Mouse (Mus musculus): Measurements from ENCODE around the gene Espn.
A peak's percentile ranks its signal among the peaks of the same experiment; 100 is the strongest.

Gene Espn

GRCm38 (mm10) chr4:152151966-152152544, at the start of gene Espn:
Gene Espn, minus strand, starts transcription at chr4:152152371.
- no peak for DNase-seq

- DNase-seq: no peak
Measured at GRCm38 (mm10) chr4:152201492-152201891, 49.3 kb upstream of the Espn start.

DNA sequence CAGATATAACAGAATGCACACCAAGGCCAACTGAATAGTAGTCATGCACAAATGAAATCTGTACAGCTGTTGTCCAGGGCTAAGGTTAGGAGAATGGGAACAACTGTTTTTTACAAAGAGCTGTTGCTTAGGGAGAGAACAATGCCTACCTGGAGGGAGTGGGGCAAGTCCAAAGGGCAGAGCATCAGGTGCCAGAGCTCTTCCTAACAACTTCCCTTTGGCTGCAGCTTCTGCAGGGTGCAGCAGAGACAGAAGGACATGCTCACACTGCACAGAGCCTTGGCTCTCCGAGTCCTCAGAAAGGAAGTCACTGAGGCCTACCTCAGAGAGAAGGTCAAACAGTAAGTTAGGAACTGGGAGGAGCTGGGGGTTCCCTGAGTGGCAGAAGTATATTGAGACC, 47.4 kb upstream of the Espn start:
- DNase-seq: no peak

DNA sequence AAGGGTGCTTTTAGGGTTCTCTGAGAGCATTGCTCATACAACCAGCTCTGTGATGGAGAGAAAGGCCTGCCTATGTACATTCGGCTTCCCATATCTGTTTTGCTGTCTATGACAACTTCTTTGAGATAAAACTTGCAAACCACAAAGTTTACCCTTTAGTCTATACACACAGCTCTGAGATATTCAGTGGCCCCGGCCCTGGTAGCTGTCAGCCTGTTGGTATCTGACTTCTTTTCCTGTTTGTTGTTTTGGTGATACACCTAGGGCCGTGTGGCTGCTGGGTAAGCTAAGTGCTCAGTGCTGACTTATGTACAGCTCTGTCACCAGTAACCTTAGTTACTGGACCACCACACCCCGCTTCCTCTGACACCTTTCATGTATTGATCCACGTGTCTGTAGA, 45.4 kb upstream of the Espn start:
- no peak for DNase-seq

GRCm38 (mm10) chr4:152196276-152196675, 44.1 kb upstream of the Espn start:
- DNase-seq: no peak

GRCm38 (mm10) chr4:152194476-152195175, 42.5 kb upstream of the Espn start:
- DNase-seq: peak; percentile 65 to 75

- no peak for DNase-seq
Measured at GRCm38 (mm10) chr4:152192569-152192968, 40.4 kb upstream of the Espn start.

GRCm38 (mm10) chr4:152190701-152191100, 38.5 kb upstream of the Espn start:
- DNase-seq: no peak

DNA sequence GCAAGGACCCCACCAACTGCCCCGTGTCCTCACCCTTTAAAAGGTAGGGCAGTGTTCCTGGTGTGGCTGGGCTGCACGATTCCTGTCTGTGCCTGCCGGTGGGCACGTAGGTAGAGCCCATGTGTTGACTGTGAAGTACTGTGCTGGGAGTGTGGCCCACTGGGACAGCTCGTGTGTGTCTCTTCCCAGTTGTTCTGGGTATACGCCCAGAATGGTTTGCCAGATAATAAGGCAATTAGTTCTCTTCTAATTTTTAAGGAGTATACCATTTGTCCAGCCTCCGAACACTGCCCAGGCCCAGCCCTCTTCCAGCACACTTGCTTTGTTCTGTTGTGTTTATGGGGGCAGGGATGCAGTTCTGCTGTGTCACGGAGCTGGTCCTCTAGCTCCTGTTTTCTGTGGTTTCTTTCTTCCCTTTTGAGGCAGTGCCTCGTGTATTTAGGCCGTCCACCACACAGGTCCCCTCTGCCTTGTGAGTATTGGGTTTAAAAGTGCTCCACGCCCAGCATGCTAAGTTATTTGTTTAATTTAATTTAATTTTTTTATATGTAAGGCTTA, 38.0 kb upstream of the Espn start:
- DNase-seq: no peak

DNA sequence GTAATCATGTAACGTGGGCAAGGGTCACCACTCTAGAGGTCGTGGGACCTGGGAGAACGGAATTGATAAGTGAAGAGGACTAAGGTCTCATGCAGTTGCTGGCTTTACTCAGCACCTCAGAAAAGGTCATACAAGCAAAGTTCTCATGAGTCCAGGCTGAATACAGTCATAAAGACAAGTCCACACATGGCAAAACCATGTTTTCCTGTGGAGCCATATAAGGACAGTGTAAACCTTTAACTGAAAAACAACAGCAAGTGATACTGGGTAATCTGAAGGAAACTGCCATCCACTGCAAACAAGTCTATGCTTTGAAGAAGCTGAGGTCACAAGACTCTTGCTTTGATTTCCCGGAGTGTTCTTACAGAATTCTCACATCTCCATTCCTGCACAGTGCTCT, 37.5 kb upstream of the Espn start:
- DNase-seq: no peak

- DNase-seq: no peak
Measured at GRCm38 (mm10) chr4:152189071-152189470, 36.9 kb upstream of the Espn start.

DNA sequence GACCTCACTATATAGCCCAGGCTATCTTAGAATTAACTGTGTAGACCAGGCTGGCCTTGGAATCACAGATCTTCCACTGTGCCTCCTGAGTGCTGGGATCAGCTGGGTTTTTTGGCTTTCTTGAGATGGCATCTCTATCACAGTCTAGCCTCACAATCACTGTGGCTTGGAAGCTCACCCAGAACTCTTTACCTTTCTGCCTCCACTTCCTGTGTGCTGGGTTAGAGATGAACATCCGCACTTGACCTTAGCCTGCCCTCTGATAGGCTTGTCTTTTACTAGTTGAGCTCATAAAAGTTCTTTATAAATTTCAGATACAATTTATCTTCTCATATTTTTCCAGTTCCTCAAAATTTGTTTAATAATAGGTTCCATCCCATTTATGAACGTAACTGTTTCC, 36.5 kb upstream of the Espn start:
- no peak for DNase-seq

DNA sequence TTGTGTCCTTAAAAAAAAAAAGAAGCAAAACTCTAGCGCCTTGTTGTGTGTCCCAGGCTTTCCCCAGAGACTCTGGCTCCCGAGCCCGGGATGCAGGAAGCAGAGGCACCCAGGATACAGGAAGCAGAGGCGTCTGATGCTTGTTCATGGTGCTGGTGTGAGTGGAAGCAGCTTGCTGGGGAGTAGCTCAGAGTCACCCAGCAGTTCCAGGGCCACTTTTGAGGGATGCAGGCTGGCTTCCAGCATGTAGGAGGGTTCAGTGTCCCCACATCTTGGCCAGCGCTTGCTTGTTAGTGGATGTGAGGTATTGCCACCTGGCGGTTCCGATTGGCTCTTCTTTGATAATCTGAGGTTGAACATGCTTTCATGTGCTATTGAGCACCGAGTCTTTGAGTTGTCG, 35.0 kb upstream of the Espn start:
- peak in 1 of 2 experiments; percentile 5 for DNase-seq

- peak in 1 of 2 experiments; percentile 19 for DNase-seq
Measured at GRCm38 (mm10) chr4:152186205-152187082, 34.3 kb upstream of the Espn start.

DNA sequence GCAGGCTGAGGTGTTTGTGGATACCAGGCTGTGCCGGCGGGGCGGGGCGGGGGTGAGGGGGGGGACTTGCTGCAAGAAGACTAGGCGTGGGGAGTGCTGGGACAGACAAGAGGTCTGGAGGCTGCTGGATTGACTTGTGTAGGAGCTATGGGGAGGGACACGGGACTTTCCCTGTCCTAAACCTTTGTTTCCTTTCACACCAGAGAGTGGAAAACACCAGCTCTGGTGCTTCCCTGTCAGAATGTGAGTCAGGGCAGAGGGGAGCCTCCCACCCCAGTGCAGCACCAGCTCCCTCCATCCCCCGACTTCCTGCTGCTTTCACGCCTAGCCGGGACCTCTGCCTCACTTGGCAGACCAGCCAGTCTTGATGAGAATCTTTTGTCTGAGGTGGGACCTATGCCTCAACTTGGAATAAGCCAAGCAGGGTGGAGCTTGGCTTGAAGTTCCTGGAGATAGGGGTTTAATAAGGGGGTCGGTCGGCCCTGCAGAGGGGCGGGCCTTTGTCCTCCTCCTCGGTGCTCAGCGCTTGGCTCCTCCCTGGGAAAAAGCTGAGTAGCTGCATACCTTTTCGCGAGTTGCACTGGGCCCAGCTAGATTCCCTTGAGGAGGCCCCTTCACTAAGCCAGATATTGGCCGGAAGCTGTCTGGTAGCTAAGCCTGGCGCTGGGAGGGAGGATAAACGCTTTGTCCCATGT, 33.5 kb upstream of the Espn start:
- DNase-seq: peak in 1 of 2 experiments; percentile 10

DNA sequence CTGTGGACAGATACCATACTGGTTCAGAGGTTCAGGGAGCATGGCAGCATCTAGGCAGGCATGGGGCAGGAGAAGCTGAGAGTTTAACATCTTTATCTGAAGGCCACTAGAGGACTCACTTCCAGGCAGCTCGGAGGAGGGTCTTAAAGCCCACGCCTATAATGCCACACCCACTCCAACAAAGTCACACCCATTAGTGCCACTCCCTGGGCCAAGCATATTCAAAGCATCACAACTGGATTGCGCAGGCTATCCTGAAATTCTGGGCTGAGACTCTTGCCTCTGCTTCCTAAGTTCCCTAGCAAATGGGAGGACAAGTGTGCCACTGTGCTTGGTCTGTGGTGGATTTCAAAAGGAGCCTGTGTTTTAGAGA, 33.0 kb upstream of the Espn start:
- peak in 1 of 2 experiments; percentile 11 for DNase-seq

GRCm38 (mm10) chr4:152184353-152185035, 32.3 kb upstream of the Espn start:
- peak; percentile 72 to 78 for DNase-seq

GRCm38 (mm10) chr4:152182205-152182604, 30.0 kb upstream of the Espn start:
- peak in 1 of 2 experiments; percentile 19 for DNase-seq

DNA sequence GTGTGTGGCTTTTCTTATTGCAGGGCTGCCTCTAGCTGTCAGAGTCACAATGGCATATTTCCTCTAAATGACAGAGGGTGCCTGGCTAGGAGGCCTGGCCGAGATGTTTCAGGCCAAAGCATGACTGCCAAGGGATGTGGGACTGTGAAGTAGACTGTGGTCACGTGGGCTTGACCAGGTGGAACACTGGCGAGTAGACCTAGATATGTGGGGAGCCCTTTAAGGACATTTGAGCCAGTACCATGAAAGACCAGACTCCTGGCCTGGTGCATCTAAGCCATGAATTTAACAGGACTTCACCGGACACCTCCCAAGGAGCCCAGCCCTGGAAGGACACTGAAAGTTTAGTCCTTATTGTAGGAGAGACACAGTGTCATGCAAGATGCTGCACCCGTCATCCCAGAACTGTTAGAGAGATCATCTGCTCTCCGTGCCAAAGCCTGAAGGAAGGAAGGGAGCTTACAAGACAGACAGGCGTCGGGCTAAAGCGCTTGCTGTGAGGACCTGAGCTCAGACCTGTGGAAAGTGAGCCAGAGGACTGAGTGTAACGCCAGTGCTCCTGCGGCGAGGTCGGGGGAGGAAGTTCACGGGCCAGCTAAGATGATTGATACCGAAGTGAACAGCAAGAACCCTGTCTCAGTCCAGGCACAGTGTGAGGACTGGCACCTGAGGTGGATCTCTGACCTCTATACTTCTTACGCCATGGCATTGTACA, 27.9 kb upstream of the Espn start:
- DNase-seq: peak; percentile 81 to 87

DNA sequence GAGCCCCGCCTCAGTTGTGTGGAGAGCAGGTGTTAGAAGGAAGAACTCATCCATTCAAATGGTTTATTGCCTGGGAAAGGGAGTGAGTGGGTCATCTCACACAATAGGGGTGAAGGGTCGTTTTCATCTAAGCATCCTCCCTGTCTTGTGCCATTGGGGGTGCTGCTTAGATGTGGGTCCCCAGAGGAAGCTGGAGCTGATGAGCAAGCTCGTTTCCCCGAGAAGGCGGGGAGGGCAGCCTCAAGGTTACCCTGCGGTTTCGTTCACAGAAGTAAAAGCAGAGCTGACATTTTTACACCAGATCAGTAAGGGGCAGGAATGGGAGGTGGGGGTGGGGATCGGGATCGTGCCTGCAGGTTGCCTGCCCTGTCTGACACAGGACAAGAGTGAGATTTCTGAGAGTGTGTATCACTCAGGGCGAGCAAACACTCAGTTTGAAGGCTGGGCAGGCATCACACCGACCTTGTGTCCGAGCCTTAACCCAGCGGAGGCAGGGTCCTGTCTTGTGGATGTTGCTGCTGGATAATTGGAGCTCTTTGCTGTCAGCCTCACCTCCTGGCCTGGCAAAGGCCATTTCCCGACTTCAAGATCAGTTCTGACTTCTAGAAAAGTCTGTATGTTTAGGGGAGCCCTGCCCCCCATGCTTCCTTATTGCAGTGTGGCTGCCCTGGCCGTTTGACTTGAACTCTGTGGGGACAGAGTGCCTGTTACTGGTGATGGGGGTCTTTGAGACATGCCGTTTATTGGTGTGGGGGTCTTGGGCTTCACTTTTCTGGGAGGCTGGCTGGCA, 26.9 kb upstream of the Espn start:
- peak; percentile 41 to 52 for DNase-seq
